Mouse (Mus musculus) bone marrow macrophage, adult 2 months (primary cell): ENCODE data around the gene Hmgb1.

Source experiments
- CTCF ChIP-seq: IDR thresholded peaks from 2 replicates; pipeline ENCODE4 v1.5.1; 2012; ENCODE audit warnings: low read depth, mild to moderate bottlenecking, low read length, moderate library complexity
- POLR2A ChIP-seq: IDR thresholded peaks from 2 replicates; pipeline ENCODE4 v1.6.1; 2012; ENCODE audit warnings: mild to moderate bottlenecking, low read depth, low read length, borderline replicate concordance

- TF ChIP-seq POLR2A, result no peak
- TF ChIP-seq CTCF, result no peak
Observed at GRCm38 (mm10) chr5:149178095-149178494, 6.2 kb downstream of the Hmgb1 start.
